Mouse (Mus musculus) ES-E14 (cell line): ENCODE measurements at regions not wholly inside any gene's neighbourhood (a gene's known extent, or its start where the extent isn't known, plus 50 kb on each side); places are given as distances from the start of the nearest gene placed in this dataset.

Experiments
- DNase-seq: peaks from one replicate; pipeline ENCODE4 v3.0.0-alpha.2; 2013; ENCODE audit warnings: low read depth, low spot score
- H3K27ac ChIP-seq: 2 replicates; pipeline ENCODE4 v1.5.1; 2012; ENCODE audit warnings: low read depth, mild to moderate bottlenecking, low read length, moderate library complexity, mixed read lengths; ENCODE audit not compliant: poor library complexity, insufficient read depth, severe bottlenecking
- H3K36me3 ChIP-seq: 2 replicates; pipeline ENCODE4 v1.6.1; 2012; ENCODE audit warnings: mild to moderate bottlenecking, low read length, moderate library complexity, mixed read lengths; ENCODE audit not compliant: control insufficient read depth, poor library complexity, insufficient read depth, severe bottlenecking
- H3K4me1 ChIP-seq, 2 experiments: fragments of 150-350 bp in 1 of 2; sonication (generic) in 1 of 2; 2 replicates each; pipeline ENCODE4 v1.6.1; 2012; ENCODE audit warnings: low read length in 2 of 2, mild to moderate bottlenecking in 1 of 2, mixed read lengths in 1 of 2; ENCODE audit not compliant: control insufficient read depth in 2 of 2, insufficient read depth in 2 of 2, poor library complexity in 1 of 2
- H3K4me3 ChIP-seq, 2 experiments: fragments of 150-350 bp in 1 of 2; sonication (generic) in 1 of 2; 2 replicates each; pipeline ENCODE4 v1.5.1; 2012; ENCODE audit warnings: low read length in 2 of 2, low read depth in 1 of 2, mild to moderate bottlenecking in 1 of 2, mixed read lengths in 1 of 2; ENCODE audit not compliant: insufficient read depth in 1 of 2, poor library complexity in 1 of 2, severe bottlenecking in 1 of 2
- H3K9ac ChIP-seq: 2 replicates; pipeline ENCODE4 v1.6.1; 2012; ENCODE audit warnings: low read depth, mild to moderate bottlenecking, low read length, mixed read lengths; ENCODE audit not compliant: poor library complexity, insufficient read depth, severe bottlenecking
- H3K9me3 ChIP-seq: fragments of 150-350 bp; sonication (generic); 2 replicates; pipeline ENCODE4 v1.6.1; 2012; ENCODE audit warnings: low read depth, mild to moderate bottlenecking, low read length; ENCODE audit not compliant: control insufficient read depth, insufficient read depth
- CHD2 ChIP-seq: IDR thresholded peaks from 2 replicates; pipeline ENCODE4 v1.6.1; 2014; ENCODE audit warnings: mild to moderate bottlenecking, low read depth, low read length, inconsistent platforms
- HCFC1 ChIP-seq: IDR thresholded peaks from 2 replicates; pipeline ENCODE4 v1.6.1; 2012; ENCODE audit warnings: low read length, inconsistent platforms, borderline replicate concordance; ENCODE audit not compliant: insufficient read depth
- MAFK ChIP-seq: IDR thresholded peaks from 2 replicates; pipeline ENCODE4 v1.6.1; 2014; ENCODE audit warnings: mild to moderate bottlenecking, low read depth, low read length, inconsistent platforms; ENCODE audit not compliant: insufficient read depth
- ZC3H11A ChIP-seq: IDR thresholded peaks from 2 replicates; pipeline ENCODE4 v1.6.1; 2012; ENCODE audit warnings: low read depth, mild to moderate bottlenecking, inconsistent platforms, low read length, borderline replicate concordance
- ZNF384 ChIP-seq: IDR thresholded peaks from 2 replicates; pipeline ENCODE4 v1.6.1; 2012; ENCODE audit warnings: low read depth, low read length, inconsistent platforms
- in situ Hi-C, 2 experiments: fragments of 600-800 bp; cut with MboI; formaldehyde crosslinking; loops; one replicate each; pipeline ENCODE4 v1.15.1; 2025; ENCODE audit warnings: low sequenced_read_pairs in 2 of 2, inconsistent platforms in 1 of 2; ENCODE audit not compliant: unreplicated experiment in 2 of 2

DNA sequence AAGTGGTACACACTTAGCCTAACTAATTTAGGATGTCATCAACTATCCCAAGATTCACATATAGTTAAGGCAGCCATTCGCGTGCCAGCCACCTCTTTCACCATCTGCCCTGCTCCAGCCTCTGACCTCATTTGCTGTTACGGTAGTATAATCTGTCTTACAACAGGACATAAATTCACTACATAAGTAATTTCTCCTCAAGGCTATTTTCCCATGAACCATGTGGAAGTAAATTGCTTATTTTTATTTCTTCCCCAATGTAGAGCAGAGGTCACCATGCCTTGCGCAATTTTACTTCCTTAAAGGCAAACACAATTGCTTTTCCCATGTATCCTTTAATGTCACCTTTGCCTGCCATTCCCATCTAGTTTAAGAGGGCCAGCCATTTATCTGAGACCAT lies 341.2 kb upstream of the Tenm4 start:
- no peaks in the 10 kb centered on the region for H3K9me3 ChIP-seq
- H3K9ac ChIP-seq = no peak overlapping the region
- no peak overlapping the region for H3K4me3 ChIP-seq
- no peaks in the 10 kb centered on the region for H3K36me3 ChIP-seq
- H3K27ac ChIP-seq = no peak overlapping the region
- in situ Hi-C loops = no loop called here
- no peak for TF ChIP-seq MAFK
- no peak for TF ChIP-seq CHD2
- no peak for TF ChIP-seq ZC3H11A
- no peak for TF ChIP-seq ZNF384
- TF ChIP-seq HCFC1 = no peak
- DNase-seq = no peak
- H3K4me1 ChIP-seq = no peaks in the 10 kb centered on the region

DNA sequence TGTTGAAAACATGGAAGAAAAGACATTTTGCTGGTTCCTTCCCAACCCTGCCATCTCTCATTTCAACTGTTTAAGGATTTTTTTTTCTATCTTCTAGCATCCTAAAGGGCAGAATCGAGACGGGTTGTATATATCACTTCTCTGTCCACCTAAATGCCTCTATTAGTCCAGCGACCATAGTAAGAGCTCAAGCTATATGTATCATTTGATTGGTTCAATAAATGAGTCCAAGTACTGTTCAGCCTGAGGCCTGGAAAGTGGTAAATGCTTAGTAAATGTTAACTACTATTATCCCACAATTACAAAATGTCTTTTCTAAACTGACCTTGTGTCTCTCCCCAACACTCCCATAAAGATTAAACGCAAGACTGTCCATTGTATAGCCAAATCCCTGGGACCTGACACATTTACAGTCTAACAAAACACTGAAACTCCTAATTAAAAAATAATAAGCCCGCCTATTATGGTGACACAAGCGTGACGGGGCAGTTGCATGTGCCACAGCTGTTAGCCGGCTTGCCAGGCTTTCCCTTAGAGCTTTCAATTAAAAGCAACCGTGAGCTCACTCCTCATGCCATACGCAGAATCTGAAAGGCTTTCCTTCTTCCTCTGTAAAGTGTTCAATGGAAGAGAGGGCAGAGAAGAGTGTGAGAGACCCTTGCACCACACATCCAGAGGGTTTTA lies 336.7 kb upstream of the Tenm4 start:
- Histone ChIP-seq H3K4me3 (no peak overlapping the region), H3K36me3 (no peaks in the 10 kb centered on the region), H3K9ac (no peak overlapping the region), H3K27ac (no peak overlapping the region), H3K4me1 (no peaks in the 10 kb centered on the region), H3K9me3 (no peaks in the 10 kb centered on the region)
- TF ChIP-seq CHD2 (no peak), HCFC1 (no peak), ZNF384 (no peak), ZC3H11A (no peak), MAFK (no peak)
- in situ Hi-C loops = no loop called here
- no peak for DNase-seq

DNA sequence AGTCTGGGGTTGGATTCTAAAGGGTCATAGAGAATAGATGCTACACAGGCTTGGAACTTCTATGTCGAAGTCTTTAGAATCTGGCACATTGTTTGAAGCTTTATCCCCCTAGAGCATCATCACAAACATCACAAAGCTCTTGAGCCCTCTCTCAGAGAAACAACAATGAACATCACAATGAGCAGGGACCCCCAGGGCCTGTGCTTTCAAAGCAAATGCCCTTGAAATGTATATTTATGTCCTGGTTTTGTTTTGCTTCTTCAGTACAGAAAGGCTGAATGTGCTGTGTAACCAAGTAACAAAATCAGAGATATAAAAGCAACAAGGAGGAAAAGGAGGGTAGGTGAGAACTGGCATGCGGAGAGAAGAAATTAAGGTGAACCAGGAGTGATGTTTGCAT lies 330.6 kb upstream of the Tenm4 start:
- no peaks in the 10 kb centered on the region for H3K36me3 ChIP-seq
- no peak overlapping the region for H3K4me3 ChIP-seq
- DNase-seq = no peak
- TF ChIP-seq CHD2 = no peak
- no peak for TF ChIP-seq MAFK
- TF ChIP-seq ZNF384 = no peak
- no peak for TF ChIP-seq HCFC1
- no peak for TF ChIP-seq ZC3H11A
- no peaks in the 10 kb centered on the region for H3K4me1 ChIP-seq
- in situ Hi-C loops = no loop called here
- H3K9me3 ChIP-seq = no peaks in the 10 kb centered on the region
- H3K9ac ChIP-seq = no peak overlapping the region
- H3K27ac ChIP-seq = no peak overlapping the region

DNA sequence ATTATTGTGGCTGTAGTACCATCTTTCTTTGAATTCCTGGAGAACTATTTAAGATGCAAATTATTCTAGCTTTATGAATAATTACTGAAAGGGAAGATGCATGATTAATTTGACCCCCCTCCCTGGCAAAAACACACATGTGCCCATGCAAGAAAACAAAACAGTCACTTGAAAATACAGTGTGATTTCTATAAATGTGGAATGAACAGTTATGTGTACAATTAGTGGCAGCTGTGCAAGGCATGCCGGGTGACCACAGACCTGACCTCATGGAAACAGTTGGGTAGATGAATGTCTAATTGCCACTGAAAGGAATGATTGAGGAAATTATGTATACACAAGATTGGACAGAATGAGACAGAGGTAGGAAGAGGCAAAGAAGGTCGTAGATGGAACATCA lies 321.2 kb upstream of the Tenm4 start:
- H3K4me1 ChIP-seq = no peaks in the 10 kb centered on the region
- no peaks in the 10 kb centered on the region for H3K36me3 ChIP-seq
- TF ChIP-seq HCFC1 (no peak), ZC3H11A (no peak), MAFK (no peak), ZNF384 (no peak), CHD2 (no peak)
- no peak for DNase-seq
- H3K27ac ChIP-seq = no peak overlapping the region
- no peaks in the 10 kb centered on the region for H3K9me3 ChIP-seq
- no peak overlapping the region for H3K9ac ChIP-seq
- H3K4me3 ChIP-seq = no peak overlapping the region
- in situ Hi-C loops = loop anchor here in 1 of 2 experiments (10.0 to 25.0 kb wide), 2 partner anchors 55 to 1062 kb away; no protein-coding TSS in a partner anchor

DNA sequence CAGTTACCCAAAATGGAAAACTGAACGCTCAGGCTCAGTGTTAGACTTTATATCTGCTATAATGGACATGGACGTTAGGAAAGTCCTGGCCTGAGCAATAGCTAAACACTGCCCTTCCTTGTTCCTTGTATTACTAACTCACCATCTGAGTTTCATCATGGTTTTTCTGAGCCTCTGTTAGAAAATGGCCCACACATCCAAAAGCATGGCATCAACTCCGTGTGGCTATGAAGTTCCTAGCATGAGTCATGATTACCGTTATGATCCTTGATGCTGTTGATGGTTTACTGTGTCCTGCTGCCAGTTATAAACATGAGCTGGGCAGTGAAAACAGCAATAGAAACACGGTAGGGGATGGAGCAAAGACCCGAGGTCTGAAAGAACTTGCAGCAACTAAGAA lies 318.4 kb upstream of the Tenm4 start:
- in situ Hi-C loops = loop anchor here in 1 of 2 experiments (10.0 to 25.0 kb wide), 2 partner anchors 58 to 1060 kb away; no protein-coding TSS in a partner anchor
- Histone ChIP-seq H3K4me1 (no peaks in the 10 kb centered on the region), H3K4me3 (no peak overlapping the region), H3K36me3 (no peaks in the 10 kb centered on the region), H3K9me3 (no peaks in the 10 kb centered on the region), H3K27ac (no peak overlapping the region), H3K9ac (no peak overlapping the region)
- TF ChIP-seq MAFK (no peak), ZC3H11A (no peak), CHD2 (no peak)
- DNase-seq = no peak
